Mouse (Mus musculus) gastrocnemius, postnatal 14 days (tissue): ENCODE results near the gene Plau. TPM values are rescaled to one million over a fixed set of nuclear protein-coding genes. Genes with fewer than 3 reads are reported as not detected.

Experiments
- DNase-seq: peaks from one replicate; pipeline ENCODE4 v3.0.0; 2021; ENCODE audit warnings: mixed read lengths
- intact Hi-C: fragments of 180-260 bp; cut with DNase I; formaldehyde crosslinking; loops from one replicate; pipeline ENCODE4 v1.15.1; 2025; ENCODE audit warnings: low total_unique reads
- total RNA-seq, 2 experiments: library from RNA; stranded (reverse); gene quantifications; 2 replicates each; pipeline ENCODE4 v1.2.3; 2021

Gene Plau
- total RNA-seq, 2 experiments from 2014 or later, result 29.4 to 31.5 TPM

DNA sequence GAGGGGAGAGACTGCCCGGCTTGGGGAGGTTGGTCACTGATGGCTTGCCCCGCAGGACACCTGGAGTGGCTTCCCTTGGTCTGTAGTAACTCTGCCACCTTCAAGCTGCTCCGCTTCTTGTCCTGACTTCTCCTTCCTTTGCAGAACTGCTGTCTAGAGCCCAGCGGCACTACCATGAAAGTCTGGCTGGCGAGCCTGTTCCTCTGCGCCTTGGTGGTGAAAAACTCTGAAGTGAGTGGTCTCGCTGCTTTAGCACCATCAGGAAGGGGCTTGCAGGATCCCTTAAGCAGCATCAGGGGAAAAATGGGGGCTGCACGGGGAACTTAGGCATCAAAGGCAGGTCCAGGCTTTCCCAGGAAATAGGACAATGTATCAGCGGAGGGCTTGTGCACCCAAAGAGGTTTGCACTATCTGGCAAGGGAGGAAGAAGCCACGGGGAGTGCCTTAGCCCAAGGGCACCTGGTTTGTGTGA lies 481 bp downstream of the Plau start:
- intact Hi-C loops, result no loop called here
- DNase-seq, result no peak

DNA sequence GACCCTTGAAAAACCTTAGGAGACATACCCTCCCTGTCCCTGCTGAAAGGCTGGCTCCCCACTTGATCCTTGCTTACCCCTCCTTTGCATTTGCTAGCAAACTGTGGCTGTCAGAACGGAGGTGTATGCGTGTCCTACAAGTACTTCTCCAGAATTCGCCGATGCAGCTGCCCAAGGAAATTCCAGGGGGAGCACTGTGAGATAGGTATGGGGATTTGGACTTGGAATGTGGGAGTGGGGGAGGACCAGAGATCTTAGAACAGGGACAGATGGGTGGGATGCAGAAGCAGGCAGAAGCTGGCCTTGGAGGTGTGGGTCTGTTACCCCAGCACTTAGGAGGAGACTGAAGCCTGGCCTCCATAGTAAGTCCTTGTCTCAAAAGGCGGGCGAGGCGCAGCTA lies 1.2 kb downstream of the Plau start:
- no peak for DNase-seq
- intact Hi-C loops, result no loop called here

DNA sequence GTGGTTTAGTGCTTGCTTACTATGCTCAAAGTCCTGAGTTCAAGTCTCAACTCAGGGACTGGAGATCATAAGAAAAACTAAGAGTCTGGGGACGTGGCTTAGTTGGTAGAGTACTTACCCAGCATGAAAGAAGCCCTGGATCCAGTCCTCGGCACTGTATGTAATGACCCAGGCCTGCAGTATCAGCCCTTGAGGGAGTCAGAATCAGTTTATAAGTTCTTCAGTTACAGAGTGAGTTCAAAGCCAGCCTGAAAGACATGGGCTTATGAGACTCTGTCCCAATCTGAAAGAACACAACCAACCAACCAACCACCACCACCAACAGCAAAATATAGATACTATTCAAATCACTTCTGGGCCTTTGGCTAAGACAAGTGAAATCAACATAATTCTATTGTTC lies 5.1 kb downstream of the Plau start:
- intact Hi-C loops, result no loop called here
- no peak for DNase-seq

DNA sequence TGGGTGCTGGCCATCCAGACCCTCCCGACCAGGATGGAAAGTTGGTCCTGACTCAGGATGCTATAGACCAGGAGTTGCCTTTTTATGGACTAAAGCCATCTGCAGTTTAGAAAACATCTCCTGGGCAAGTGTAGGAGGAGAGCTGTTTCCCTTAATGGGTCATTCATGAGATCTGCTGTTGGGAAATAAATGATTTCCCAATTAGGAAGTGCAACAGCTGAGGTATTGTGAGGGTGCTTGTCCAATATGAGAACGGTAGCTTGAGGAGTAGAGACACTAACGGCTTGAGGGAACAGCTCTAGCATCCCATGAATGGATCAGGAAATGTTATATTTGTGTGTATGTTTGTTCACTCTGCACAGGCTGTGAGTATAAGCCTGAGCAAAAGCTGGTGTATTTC lies 6.2 kb downstream of the Plau start:
- DNase-seq, result no peak
- intact Hi-C loops, result no loop called here

DNA sequence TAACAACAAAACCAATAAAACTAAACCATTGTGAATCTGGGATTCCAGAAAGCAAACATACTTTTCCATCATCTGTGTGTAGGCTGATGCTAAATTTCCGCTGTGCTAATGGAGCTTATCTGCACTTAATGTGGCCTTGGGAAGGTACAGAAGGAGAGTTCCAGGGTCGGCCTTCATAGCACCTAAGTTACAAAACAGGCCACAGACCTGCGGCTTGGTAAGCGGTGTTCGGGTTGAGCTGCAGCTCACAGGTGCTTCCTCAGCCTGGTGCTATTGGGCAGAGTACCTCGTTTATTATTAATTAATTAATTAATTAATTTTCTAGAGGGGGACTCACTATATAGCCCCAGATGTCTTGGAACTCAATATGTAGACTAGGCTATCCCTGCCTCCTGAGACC lies 7.7 kb downstream of the Plau start:
- intact Hi-C loops, result no loop called here

DNA sequence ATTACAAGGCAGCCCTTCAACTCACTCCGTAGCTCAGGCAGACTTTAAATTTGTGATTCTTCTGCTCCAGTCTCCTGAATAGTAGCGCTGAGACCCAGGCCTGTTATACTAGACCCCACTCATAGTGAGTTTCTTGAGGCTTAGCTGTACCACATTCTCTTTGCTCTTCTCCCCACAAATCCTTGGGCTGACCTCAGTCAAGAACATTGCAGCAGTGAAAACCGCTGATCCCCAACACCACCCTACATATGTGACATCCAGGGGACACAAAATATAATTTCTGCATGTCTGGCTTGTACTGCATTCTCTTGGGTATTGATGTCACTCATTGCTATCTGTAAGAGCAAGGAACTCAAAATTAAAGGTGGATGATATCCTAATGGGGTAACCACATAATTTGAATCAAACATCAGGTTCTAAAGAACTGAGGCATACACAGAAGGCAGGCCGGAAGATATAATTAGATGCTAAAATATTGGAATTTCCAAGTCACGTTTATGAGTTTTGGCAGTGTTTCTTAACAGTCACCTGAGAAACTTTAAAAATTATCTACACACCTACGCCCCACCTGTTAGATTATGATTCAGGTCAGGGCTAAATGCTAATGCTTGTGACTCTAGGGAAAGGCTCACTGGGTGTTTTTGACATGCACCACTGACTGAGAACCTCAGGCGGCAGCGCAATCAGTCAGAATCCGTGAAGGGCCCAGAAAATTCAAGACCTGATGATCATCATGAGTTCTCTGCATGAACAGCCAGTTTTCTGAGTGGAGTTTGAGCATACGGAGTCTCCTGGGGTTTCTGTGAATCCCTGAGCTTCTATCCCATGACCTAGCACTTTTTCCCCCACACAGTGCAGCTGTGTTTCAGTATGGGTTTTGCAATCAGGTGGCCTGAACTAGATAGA lies 8.5 kb downstream of the Plau start:
- intact Hi-C loops, result no loop called here
- no peak for DNase-seq

More for the DNA sequence above, 7.7 kb downstream of the Plau start:
- no peak for DNase-seq

DNA sequence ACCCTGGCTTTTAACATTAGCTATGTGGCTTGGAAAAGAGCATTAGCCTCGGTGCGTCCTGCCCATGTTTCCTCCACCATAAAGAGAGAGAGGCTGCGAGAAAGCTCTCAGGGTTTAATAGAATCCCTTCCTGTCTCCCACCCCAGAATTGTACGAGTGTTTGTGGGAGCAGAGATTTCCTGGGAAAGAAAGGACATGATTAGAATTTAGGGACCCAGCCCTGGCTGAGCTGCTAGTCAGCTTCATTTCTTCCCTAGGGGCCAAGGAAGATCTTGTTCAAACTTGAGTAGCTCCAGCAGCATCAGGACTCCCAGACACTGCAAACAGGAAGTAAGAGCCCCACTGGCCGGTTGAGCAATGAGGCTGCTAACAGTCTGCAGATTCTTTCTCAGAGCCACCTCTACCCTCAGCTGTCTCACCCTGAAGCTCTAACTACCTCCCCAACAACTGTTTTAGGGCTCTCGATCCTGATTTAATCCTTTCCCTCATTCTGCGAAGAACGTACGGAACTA lies 9.2 kb downstream of the Plau start:
- intact Hi-C loops, result no loop called here
- DNase-seq, result peak; percentile 40

DNA sequence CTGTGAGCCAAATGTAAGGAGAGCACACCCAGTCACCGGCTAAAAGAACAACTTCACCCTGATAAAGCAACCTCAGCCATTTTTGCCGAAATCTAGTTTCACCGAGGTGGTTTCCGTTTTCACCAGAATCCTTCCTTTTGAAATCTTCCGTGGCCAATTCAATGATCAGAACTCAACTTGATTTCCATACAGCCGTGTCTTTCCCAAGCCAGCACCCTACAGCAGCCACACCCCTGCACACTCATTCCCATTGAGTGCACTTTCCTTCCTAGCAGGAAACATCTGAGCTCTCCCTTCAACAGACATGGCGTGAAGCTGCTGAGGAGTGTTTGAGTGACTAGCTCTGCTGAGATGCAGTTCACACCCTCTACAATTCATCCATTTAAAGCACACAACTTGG lies 9.8 kb downstream of the Plau start:
- intact Hi-C loops, result no loop called here
- no peak for DNase-seq

DNA sequence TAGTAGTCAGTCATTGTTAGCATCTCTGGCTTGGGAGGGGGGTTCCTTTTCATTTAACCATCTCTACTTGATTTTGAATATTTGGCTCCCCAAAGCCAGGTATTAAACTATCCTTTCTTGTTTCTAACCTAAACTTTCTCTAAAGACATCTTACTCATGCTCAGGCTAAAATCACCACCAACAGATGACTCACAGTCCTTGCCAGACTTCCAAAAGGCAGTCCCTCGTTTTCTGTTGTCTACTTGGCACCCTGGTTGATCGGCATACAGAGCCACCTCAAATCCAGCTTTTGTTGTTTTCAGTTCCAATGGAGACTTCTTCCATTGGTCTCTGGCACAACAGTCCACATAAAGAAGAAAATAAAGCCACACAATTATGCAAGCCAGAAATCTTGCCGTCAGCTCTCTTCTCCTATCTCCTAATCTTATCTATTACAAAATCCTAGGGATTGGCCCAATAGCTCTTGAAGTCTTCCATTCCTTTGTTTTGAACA lies 11.2 kb downstream of the Plau start:
- DNase-seq, result no peak
- intact Hi-C loops, result no loop called here

DNA sequence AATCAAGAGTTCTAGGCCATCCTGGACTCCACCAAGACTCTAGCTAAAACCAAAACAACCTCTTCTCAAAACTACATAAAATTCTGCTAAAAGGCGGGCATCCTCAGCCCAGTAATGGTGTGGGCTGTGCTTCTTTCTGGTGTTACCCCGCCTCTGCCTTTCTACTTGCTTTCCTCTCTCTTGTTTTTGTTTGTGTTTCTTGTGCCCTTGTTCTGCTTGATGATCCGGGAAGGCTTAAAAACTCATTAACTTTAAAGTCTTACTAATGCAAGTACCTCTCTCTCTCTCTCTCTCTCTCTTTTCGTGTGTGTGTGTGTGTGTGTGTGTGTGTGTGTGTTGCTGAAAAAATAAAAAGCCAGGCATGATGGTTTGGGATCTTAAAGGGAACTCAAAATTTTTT lies 13.3 kb downstream of the Plau start:
- no peak for DNase-seq
- intact Hi-C loops, result no loop called here

DNA sequence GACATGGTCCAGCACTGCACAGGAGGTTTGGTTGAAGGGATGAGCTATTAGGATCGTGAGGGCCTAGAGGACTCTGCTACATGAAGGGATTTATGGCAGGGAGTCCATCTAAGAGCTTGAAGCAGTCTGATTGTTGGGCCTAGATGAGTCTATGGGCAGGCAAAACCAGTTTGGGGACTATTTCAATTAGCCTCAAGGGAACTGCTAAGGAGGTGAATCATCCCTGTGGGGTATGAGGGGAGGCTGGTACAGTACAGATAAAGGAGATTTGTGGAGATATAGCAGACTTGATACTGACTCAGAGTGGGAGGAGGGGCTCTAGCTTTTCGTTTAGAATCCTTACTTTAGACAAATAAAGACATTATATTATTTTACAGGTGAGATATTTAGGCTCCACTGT lies 14.0 kb downstream of the Plau start:
- intact Hi-C loops, result no loop called here
- DNase-seq, result no peak

DNA sequence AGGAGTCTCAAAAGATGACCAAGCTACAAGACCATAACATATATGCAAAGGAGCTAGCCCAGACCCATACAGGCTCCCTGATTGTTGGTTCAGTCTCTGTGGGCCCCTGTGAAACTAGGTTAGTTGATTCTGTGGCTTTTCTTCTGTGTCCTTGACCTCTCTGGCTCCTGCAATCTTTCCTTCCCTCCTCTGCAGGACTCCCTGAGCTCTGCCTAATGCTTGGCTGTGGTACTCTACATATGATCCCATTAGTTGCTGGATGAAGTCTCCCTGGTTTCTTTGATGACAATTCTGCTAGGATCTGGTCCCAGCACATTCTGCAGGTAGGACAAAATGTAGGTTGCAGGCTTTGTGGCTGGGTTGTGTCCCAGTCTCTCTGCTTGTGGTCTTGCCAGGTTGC lies 15.3 kb downstream of the Plau start:
- intact Hi-C loops, result no loop called here
- DNase-seq, result no peak

DNA sequence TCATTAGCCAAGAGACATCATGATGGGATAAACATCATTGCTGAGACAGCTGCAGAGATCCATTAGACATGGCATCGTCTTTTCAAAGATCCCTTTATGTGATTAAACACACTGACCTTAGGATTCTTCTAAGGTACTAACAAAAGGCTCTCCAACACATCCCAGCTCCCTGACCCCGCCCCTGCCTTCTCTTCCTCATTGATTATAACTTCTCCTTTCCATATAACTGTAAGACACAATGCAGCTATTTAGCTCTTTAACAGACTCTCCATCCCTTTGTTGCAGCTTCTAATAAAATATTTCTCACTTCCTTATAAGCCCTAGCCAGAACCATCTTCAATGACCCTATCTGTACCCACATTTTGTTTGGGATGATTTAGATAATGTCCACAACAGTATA lies 24.7 kb downstream of the Plau start:
- intact Hi-C loops, result no loop called here
- DNase-seq, result no peak

DNA sequence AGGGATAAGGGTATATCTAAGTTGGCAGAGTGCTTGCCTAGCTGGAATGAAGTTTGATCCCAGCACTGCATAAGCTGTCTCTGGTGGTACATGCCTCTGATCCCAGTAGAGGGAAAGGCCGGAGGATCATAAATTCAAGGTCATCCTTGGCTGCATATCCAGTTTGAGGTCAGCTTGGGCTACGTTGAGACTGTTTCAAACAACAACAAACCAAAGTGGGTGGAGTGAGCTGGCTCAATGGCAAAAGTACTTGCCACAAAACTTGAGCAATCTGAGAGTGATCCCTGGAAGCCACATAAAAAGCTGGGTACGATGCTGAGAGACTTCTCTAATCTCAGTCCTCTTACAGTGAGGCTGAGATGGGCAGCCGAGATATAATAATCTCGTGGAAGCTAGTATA lies 25.1 kb downstream of the Plau start:
- peak; percentile 40 for DNase-seq
- intact Hi-C loops, result no loop called here

DNA sequence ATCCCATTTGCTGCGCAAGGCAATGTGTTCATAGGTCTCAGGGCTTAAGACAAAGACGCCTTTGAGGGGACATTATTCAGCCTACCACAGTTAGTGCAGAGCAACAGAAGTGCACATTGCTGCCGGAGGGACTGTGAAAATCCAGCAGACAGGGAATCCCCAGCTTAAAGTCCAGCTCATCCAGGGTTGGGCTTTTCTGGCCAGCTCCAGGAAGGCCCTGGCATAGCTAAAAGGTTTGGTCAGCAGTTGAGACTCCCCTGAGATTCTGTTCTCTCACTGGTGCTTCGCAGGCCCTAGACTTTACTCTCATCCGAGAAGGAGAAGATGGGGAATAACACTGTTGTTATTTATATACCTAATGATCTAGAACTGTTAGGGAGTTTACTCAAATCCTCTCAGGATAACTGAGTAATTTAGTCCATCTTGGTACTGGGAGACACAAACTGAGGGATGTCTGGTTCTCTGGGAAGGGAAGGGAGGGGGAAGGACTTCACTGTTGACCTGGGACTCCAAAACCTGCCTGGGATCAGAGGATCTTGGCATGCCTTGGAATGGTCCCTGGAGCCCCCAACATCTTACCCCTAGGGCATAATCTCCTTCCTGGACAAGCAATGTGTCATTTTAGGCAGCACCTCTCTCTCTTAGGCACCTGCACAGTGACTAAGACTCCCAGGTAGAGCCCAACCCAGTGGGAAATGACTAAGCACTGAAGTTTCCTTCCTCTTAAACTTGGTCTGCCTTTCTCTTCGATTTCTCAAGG lies 27.0 kb downstream of the Plau start:
- DNase-seq, result peak; percentile 33
- intact Hi-C loops, result no loop called here

DNA sequence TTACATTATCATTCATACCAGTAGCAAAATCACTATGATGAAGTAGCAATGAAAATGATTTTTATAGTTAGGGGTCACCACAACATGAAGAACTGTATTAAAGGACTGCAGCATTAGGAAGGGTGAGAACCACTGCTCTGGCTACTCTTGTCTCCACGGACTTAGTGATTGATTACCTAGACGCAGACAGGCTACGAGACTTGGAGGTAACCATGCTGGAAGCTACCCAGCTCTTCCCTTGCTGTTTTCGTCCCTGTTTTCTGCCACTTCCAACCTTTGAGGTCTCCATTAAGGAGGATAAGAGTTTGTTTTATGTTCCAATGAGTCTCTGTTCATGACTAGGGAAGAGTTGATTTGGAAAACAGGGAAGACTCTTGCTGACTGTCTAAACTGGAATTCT lies 27.7 kb downstream of the Plau start:
- DNase-seq, result no peak
- intact Hi-C loops, result no loop called here

DNA sequence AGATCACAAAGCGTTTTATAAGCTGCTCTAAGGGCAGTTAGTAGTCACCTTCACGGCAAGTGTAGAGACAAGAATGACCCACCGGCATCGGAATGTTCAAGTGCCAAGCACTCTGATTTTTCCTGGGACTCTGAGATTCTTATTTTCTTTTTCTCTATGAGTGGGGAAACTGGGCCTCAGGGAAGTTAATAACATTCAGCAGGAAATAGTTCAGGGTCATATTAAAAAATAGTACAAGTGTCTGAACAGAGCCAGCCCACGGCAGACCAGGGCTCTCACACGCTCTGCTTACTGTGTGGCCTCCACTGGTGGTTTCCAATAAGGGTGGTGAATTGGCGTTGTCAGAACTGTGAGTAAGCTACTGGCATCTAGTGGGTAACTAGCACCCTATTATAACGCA lies 29.1 kb downstream of the Plau start:
- no peak for DNase-seq
- intact Hi-C loops, result no loop called here

DNA sequence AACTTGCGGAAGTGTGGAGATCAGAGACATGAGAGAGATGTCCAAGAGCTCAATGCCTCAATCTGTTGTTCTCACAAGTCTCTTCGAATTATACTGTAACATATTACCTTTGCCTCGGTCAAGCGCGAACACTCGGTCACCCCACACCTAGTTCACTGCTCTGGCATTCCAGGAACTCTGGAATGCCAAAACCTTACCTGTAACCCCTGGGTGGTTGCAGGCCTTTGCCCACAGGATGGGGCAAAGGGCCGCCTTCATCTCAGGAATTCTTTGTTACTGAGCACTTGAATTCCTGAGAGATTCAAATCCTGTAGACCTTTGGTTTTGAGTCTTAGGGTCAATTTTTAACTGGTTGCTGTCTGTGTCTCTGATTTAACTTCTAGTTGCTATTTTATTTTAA lies 29.9 kb downstream of the Plau start:
- intact Hi-C loops, result no loop called here
- DNase-seq, result no peak

DNA sequence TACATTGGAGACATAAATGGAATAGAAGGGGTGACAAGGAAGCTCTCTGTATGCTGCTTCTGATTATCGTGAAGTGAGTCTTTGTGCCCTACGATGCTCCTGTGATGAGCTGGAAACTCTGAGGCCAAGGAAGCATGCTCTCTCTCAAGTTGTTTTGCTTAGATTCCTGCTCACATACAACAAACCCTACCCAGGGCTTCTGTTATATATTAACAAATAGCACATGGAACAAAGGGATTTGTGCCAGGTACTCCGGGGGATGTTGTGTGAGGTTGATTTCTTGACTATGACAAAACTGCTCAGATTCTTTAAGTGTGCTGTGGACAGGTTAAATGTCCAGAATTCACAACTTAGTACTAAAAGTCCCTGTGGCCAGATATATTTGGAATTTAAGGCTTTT lies 33.6 kb downstream of the Plau start:
- DNase-seq, result no peak
- intact Hi-C loops, result loop anchor here (2.0 to 10.0 kb wide), 2 partner anchors 65 to 125 kb away; no protein-coding TSS in a partner anchor

DNA sequence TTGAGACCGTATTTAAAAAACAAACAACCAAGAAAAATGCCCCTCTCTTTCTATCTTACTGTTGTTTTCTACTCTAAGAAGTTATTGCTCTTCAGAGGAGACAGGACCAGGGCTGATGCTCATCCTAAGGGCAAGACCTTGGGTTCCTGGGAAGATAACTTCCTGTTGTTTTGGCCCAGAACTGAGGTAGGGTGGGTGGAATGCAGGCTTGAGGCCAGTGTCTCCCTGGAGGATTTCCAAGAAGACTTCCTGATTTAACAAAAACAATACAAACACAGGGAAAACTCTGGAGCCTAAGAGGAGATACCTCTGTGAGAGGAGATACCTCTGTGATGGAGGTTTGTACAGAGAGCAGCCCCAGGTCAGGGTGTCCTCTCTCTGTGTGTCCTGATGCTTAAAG lies 35.0 kb downstream of the Plau start:
- intact Hi-C loops, result loop anchor here (2.0 to 10.0 kb wide), 2 partner anchors 67 to 127 kb away; no protein-coding TSS in a partner anchor
- DNase-seq, result peak; percentile 47
